Mouse (Mus musculus): ENCODE data around the gene Cldn18.

Gene Cldn18

DNA sequence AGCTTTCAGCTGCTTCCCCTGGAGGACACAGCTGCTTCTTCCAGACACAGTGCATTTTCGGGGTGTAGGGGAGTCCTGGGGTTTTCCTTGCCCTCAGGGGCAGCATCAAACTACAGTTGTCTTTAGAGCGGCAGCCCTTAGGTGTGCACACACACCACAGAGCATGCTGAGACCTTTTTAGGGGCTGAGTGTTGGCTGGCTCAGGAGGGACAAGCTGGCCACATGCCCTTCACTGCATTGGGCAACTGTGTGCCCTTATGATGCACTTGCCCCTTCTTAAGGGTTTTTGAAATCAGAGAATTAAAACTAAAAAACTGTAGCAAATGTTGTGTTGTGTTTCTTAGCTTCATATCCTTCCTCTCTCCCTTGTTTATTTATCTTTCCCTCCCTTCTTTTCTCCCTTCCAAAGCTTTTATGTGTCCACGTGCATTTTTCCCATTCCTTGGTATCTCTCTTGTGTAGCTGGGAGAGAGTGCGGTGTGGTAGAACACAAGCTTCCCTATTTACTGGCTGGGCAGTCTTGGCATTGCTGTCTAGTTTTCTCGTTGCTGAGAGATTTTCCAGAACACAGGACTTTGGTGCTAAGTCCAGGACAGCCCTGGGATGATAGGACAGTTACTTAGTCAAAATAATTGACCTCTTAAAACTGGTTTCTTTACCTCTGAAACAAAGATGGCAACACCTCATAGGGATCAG lies 31.4 kb downstream of the Cldn18 start:
- DNase-seq (ENCODE audit: low read depth in 1 of 2, low spot score in 2 of 2) = no peak

DNA sequence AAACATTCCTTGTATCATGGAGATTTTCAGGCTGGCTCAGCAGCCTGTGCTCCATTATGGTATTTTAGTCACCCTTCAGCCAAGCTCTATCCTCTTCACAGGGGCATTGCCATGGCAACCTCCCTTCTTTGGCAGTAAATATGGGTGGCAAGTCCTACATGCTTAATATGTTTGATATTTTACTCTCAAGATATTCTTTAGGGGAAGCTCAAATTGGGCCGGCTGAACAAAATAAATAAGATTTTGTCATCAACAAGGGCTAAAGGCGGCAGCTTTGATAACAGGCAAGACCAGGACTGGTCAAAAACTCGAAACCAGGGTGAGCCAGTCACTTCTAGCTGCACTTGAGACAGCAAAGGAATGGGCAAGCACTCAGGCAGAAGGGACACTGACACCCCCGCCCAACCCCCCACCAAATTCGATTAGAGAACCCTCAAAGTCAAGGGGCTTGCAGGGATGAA lies 32.0 kb downstream of the Cldn18 start:
- no peak for DNase-seq (ENCODE audit: low read depth in 1 of 2, low spot score in 2 of 2)

DNA sequence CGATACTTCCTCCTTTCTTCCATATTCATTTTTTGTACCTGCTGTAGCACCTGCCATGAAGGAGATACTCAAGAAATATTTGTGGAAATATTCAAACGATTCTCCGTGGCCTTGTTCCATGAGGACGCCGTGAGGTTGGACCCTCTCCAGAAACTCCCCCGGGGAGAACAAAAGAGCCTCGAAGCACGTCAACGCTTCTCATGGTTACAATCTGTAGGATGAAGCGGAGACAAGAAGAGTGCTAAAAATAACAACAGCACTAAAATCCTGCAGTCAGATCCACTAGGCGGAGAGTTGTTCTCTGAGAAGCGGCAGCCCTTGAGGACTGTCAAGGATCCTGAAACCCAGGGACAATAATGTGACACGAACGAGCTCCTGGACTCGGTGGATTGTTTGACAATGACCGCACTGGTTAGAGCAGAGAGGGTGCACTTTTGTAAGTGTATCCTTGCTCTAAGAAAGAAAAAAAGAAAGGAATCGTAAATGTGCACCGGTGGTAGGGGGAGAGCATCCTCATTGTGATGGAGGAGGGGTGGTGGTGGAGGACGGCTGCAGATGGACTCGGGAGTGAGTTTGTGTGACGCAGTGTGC lies 35.0 kb downstream of the Cldn18 start:
- no peak for DNase-seq (ENCODE audit: low read depth in 1 of 2, low spot score in 2 of 2)

DNA sequence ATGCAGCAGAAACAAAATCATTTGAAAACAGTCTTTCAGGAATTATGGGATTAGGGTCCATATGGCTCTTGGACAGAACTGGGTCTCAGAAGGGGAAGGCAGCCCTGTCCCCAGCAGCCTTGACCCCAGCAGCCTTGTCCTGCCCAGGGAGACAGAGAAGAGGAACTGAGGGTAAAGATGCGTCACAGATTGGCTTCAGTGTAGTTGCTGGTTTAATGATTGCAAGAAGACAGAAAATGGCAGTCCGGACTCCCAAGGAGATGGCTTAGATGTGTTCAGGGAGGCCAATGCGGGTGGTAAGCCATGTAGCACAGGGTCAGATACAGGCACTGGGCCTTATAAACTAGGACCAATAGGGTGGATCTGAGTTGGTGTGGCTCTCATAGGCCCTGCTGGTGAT lies 41.4 kb downstream of the Cldn18 start:
- no peak for DNase-seq (ENCODE audit: low read depth in 1 of 2, low spot score in 2 of 2)

DNA sequence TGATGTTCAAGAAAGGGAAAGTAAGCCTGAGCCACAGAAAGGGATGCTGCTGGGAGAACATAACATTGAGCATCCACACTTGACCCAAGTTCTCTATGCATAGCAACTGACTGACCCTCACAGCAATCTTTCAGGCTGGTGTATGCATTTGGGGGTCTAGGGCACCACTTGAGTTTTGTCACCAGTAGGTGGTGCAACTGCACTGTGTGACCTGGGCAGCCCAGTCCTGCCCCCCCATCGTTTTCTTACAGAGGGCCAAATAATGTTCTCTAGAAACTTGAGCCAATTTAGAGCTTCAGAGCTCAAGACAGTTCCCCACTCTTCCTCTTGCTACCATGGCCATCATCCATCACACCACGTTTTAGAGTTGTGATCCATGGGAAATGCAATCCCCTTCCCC lies 45.5 kb downstream of the Cldn18 start:
- no peak for DNase-seq (ENCODE audit: low read depth in 1 of 2, low spot score in 2 of 2)

DNA sequence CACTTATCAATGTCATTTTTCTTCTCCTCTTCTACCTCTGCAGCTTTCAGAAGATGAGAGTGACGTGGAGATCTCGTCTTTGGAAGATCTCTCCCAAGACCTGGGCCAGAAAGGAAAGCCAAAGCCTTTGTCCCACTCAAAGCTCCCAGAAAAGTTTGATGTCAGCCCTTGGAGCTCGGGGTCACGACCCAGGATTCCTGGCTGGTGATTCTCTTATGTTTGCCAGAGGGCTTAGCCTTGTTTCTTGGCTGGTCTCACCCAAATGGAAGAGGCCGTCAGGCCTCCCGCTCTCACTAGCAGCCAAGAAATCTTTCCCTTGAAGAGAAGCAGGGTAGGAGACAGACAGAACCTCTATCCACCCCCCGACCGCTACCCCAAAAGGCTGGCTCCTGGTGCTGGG lies 49.5 kb downstream of the Cldn18 start:
- DNase-seq (ENCODE audit: low read depth in 1 of 2, low spot score in 2 of 2) = no peak

DNA sequence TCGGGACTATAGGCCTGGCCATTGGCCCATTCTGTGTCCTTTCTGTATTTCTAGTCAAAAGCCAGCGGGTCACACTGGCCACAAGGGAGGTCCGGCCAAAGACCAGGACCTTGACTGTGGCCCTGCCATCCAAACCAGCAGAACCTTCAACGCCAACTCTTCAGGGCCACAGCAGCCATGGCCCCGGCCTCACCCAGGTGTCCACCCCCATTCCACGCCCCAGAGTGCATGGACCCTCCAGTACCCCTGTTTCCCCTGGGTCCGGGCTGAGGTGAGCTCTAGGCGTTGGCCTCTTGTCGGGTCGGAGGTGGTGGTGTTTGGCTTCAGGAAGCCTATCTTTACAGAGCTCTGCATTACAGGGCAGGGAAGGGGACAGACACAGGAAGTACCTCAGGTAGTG lies 54.2 kb downstream of the Cldn18 start:
- DNase-seq (ENCODE audit: low read depth in 1 of 2, low spot score in 2 of 2) = no peak

DNA sequence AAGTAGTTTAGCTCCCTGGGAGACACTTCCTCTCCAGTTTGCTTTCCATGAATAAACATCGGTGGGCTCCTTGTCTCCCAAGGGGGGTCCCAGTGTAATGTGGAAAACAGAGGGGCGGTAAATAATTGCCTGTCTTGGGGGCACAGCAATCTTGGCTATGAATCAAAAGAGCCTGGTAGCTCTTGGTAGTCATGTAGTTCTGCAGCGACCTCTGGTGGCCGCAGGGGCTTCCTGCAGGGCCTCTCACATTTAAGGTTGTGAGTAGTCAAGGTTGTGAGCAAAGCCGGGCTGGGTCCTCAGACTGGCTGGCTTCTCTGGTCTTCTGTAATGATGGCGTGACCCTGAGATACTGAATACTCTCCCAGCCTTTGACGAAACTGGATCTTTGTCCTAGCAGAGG lies 54.7 kb downstream of the Cldn18 start:
- no peak for DNase-seq (ENCODE audit: low read depth in 1 of 2, low spot score in 2 of 2)

DNA sequence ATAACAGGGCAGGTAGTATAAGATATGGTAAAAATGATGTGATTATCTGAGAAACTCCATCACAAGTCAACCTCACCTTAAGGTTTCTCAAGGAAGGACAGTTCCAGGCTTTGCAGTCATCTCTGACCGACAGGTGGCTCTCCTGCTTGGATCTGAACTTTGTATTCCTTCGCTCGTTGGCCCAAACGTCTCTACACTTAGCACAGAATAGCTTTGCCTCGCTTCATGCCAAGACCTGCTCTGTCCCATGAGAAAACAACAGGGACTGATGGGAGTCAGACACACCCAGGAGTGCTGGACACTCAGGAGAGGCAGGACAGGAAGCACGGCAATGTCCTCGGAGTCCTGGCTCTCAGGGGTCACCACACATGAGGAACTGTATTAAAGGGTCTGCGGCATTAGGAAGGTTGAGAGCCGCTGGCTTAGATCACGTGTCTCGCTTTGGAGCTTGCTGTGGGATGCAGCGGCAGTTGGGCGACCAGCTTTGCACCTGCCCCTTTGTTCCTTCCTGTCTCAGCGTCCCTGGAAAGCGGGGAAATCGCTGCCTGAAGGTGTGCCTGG lies 55.4 kb downstream of the Cldn18 start:
- no peak for DNase-seq (ENCODE audit: low read depth in 1 of 2, low spot score in 2 of 2)

DNA sequence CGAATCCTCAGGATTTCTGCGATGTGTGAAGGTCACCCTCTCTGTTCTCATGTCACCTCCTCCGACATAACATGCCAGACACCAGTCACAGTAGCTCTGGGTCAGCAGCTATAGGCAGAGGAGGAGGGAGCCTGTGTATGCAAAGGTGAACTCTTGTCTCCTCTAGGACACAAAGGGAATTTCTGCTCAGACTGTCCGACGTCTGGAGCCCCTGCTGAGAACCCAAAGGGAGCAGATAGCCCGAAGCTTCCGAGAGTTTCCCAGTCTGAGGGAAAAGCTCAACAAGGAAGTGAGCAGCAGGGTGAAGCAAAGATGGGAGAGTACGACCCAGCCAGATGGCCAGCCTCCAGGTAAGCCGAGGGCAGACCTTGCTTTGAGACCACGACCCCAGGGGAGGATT lies 56.3 kb downstream of the Cldn18 start:
- no peak for DNase-seq (ENCODE audit: low read depth in 1 of 2, low spot score in 2 of 2)

DNA sequence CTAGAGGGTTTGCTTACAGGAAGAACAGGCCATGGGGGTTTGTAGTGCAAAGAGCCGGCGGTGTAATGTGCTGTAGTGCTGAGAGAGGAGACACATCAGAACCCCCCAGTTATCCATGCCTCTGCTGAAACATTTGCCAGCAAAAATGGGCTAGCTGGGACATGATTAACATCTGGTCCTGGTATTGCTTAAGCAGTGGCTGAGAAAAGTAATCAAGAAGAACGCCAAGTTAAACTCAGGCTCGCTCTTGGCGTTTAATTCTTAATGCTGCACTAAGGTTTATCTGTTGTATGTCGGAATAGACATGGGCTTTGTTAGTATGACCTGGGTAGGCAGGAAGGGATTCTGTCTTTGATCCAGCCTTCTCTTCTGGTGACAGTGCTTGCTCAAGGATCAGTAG lies 71.0 kb downstream of the Cldn18 start:
- DNase-seq (ENCODE audit: low read depth in 1 of 2, low spot score in 2 of 2) = no peak

DNA sequence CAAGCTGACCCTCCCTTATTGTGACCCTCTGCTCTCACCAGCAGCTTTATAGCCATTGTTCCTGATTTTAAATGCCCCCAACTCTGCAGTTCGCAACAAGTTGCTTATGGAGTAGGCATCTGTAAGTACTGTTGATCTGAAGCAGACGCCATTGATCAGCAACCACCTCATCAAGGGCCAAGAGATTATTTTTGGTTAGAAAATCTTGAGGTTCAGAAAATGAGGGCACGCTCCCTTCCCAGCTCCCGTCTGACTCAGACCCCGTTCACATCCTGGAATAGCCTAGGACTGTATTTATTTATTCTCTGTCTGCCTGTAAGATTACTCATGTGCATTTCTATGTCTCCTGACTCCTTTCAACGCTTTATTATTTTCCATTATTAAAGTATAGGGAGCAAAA lies 71.7 kb downstream of the Cldn18 start:
- DNase-seq (ENCODE audit: low read depth in 1 of 2, low spot score in 2 of 2) = no peak

DNA sequence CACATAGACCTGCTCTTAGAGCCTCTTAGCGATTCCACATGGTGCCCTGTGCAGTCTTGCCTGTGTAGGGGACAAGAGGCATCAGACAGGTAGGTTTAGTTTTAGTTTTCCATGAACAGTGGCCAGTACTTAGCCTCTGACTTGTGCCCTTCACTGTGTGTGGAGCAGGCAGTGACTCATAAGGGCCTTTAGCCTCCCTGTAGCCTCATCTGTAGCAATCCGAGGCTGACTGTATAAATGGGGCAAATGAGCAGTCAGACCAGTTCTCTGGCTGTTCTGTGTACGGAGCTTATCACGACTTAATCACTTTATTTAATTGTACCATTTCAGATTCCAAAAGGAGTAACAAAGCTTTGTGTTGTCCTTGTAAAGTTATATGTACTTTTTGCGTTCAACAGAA lies 77.1 kb downstream of the Cldn18 start:
- DNase-seq (ENCODE audit: low read depth in 1 of 2, low spot score in 2 of 2) = no peak
